Mouse (Mus musculus) lung, postnatal 0 days (tissue): Measurements from ENCODE around the gene Capn12. TPM values are rescaled to one million over a fixed set of nuclear protein-coding genes. Genes with fewer than 3 reads are reported as not detected.

Source experiments
- ATAC-seq: fragments of 200-750 bp; cut with Nextera tagmentation; 2 replicates; pipeline ENCODE4 v1.8.0; 2017; ENCODE audit warnings: moderate library complexity
- DNase-seq: peaks from one replicate; pipeline ENCODE4 v3.0.0-alpha.2; 2016; ENCODE audit warnings: low spot score
- H3K27ac ChIP-seq: fragments of 300-500 bp; sonication (generic); 2 replicates; pipeline ENCODE4 v1.5.1; 2014; ENCODE audit warnings: antibody characterized with exemption, mild to moderate bottlenecking, low read length, mixed read lengths
- H3K27me3 ChIP-seq: fragments of 300-500 bp; sonication (generic); replicated peaks from 2 replicates; pipeline ENCODE4 v1.6.1; 2014; ENCODE audit warnings: low read length, mixed read lengths; ENCODE audit not compliant: insufficient read depth
- H3K36me3 ChIP-seq: fragments of 300-500 bp; sonication (generic); 2 replicates; pipeline ENCODE4 v1.6.1; 2014; ENCODE audit warnings: low read length, mixed read lengths; ENCODE audit not compliant: insufficient read depth
- H3K4me1 ChIP-seq: fragments of 300-500 bp; sonication (generic); 2 replicates; pipeline ENCODE4 v1.6.1; 2014; ENCODE audit warnings: antibody characterized with exemption, low read depth, low read length, mixed read lengths; ENCODE audit not compliant: insufficient read depth
- H3K4me2 ChIP-seq: fragments of 300-500 bp; sonication (generic); replicated peaks from 2 replicates; pipeline ENCODE4 v1.6.1; 2014; ENCODE audit warnings: low read depth, mild to moderate bottlenecking, low read length, moderate library complexity, mixed read lengths
- H3K4me3 ChIP-seq: fragments of 300-500 bp; sonication (generic); 2 replicates; pipeline ENCODE4 v1.5.1; 2014; ENCODE audit warnings: low read depth, low read length
- H3K9ac ChIP-seq: fragments of 300-500 bp; sonication (generic); replicated peaks from 2 replicates; pipeline ENCODE4 v1.6.1; 2014; ENCODE audit warnings: low read depth, mild to moderate bottlenecking
- H3K9me3 ChIP-seq: fragments of 300-500 bp; sonication (generic); 2 replicates; pipeline ENCODE4 v1.6.1; 2016; ENCODE audit warnings: low read length, mixed read lengths
- CTCF ChIP-seq: IDR thresholded peaks from 2 replicates; pipeline ENCODE4 v1.5.1; 2016; ENCODE audit warnings: antibody characterized with exemption, mild to moderate bottlenecking
- EP300 ChIP-seq: IDR thresholded peaks from 2 replicates; pipeline ENCODE4 v1.6.1; 2016; ENCODE audit warnings: antibody characterized with exemption, mild to moderate bottlenecking, control low read depth
- WGBS: fragments of 180-500 bp; shearing (Covaris S2); extraction: QIAGEN DNeasy Blood & Tissue Kit; methylation state at CpG from one replicate; pipeline ENCODE4 v1.1.7; 2014; 5-methylcytosine and 5-hydroxymethylcytosine counted together
- polyA plus RNA-seq: library from polyadenylated mRNA; unstranded; fragments of >200 nt; fragmentation: Nextera tagmentation; extraction: Ambion mirVana; gene quantifications from 2 replicates; pipeline ENCODE4 v1.2.1, GENCODE M21; 2015

The Capn12 gene
- polyA plus RNA-seq, 1 experiment from 2014 or later, result 0.33 TPM

GRCm38 (mm10) chr7:28926172-28926571, 45.0 kb downstream of the Capn12 start:
- no peaks in the 10 kb centered on the region for H3K9me3 ChIP-seq
- 33% methylated on average over 2 of the region's 2 CpGs for WGBS
- no peaks in the 10 kb centered on the region for H3K27me3 ChIP-seq
- no peak for ATAC-seq
- H3K27ac ChIP-seq, result peak overlapping the region; percentile 81
- H3K9ac ChIP-seq, result no peak overlapping the region
- DNase-seq, result no peak
- no peaks in the 10 kb centered on the region for H3K36me3 ChIP-seq
- H3K4me1 ChIP-seq, result peaks cover 51% of the 10 kb centered on the region
- H3K4me3 ChIP-seq, result no peak overlapping the region
- TF ChIP-seq CTCF, result no peak
- no peak for TF ChIP-seq EP300
- no peak overlapping the region for H3K4me2 ChIP-seq

GRCm38 (mm10) chr7:28929381-28929780, 48.2 kb downstream of the Capn12 start:
- peak overlapping the region; percentile 86; the same call in 1 of the 2 replicates for H3K27ac ChIP-seq
- H3K9ac ChIP-seq, result no peak overlapping the region
- 21% methylated on average over 3 of the region's 3 CpGs for WGBS
- no peak overlapping the region for H3K4me3 ChIP-seq
- TF ChIP-seq CTCF (no peak), EP300 (no peak)
- no peaks in the 10 kb centered on the region for H3K9me3 ChIP-seq
- no peak overlapping the region for H3K4me2 ChIP-seq
- H3K27me3 ChIP-seq, result no peaks in the 10 kb centered on the region
- peaks cover 38% of the 10 kb centered on the region for H3K4me1 ChIP-seq
- peak; percentile 58 for DNase-seq
- no peak for ATAC-seq
- 0 out of 2 replicates have a peak, but pooled peaks cover 5% of the 10 kb centered on the region for H3K36me3 ChIP-seq

- no peak overlapping the region for H3K4me3 ChIP-seq
- DNase-seq (peak; percentile 64), ATAC-seq (peak; percentile 45)
- no peaks in the 10 kb centered on the region for H3K9me3 ChIP-seq
- H3K36me3 ChIP-seq, result 0 out of 2 replicates have a peak, but pooled peaks cover 5% of the 10 kb centered on the region
- WGBS, result 42% methylated on average over 5 of the region's 5 CpGs
- H3K4me1 ChIP-seq, result peaks cover 29% of the 10 kb centered on the region
- H3K27me3 ChIP-seq, result no peaks in the 10 kb centered on the region
- no peak overlapping the region for H3K9ac ChIP-seq
- H3K4me2 ChIP-seq, result no peak overlapping the region
- TF ChIP-seq CTCF, result peak; percentile 40; the same call in 1 of the 2 replicates
- no peak for TF ChIP-seq EP300
- peak overlapping the region; percentile 86 for H3K27ac ChIP-seq
Measured at GRCm38 (mm10) chr7:28930320-28931031, 49.3 kb downstream of the Capn12 start.

- Histone ChIP-seq H3K27ac (peak overlapping the region; percentile 86), H3K9ac (no peak overlapping the region), H3K36me3 (0 out of 2 replicates have a peak, but pooled peaks cover 5% of the 10 kb centered on the region), H3K4me1 (peaks cover 23% of the 10 kb centered on the region), H3K4me3 (no peak overlapping the region), H3K9me3 (no peaks in the 10 kb centered on the region), H3K4me2 (no peak overlapping the region), H3K27me3 (no peaks in the 10 kb centered on the region)
- DNase-seq, result peak; percentile 94
- TF ChIP-seq EP300 (peak; percentile 75), CTCF (no peak)
- WGBS, result 59% methylated on average over 7 of the region's 7 CpGs
- ATAC-seq, result peak; percentile 92
Measured at GRCm38 (mm10) chr7:28931032-28931694, 49.9 kb downstream of the Capn12 start.

- peak; percentile 2; the same call in 1 of the 2 replicates for TF ChIP-seq EP300
- peak; percentile 21; the same call in 1 of the 2 replicates for TF ChIP-seq CTCF
- Histone ChIP-seq H3K36me3 (0 out of 2 replicates have a peak, but pooled peaks cover 5% of the 10 kb centered on the region), H3K9ac (no peak overlapping the region), H3K27ac (peak overlapping the region; percentile 86), H3K9me3 (no peaks in the 10 kb centered on the region), H3K4me2 (no peak overlapping the region), H3K27me3 (no peaks in the 10 kb centered on the region), H3K4me3 (no peak overlapping the region), H3K4me1 (peaks cover 23% of the 10 kb centered on the region)
- WGBS, result 67% methylated on average over 4 of the region's 4 CpGs
- peak; percentile 78 for ATAC-seq
- DNase-seq, result peak; percentile 82
Measured at GRCm38 (mm10) chr7:28931695-28932039, 50.4 kb downstream of the Capn12 start.

- Histone ChIP-seq H3K4me1 (peaks cover 32% of the 10 kb centered on the region; the same call in 1 of the 2 replicates), H3K4me3 (no peak overlapping the region), H3K36me3 (0 out of 2 replicates have a peak, but pooled peaks cover 5% of the 10 kb centered on the region), H3K27me3 (no peaks in the 10 kb centered on the region), H3K27ac (peak overlapping the region; percentile 86), H3K9ac (no peak overlapping the region), H3K9me3 (no peaks in the 10 kb centered on the region), H3K4me2 (no peak overlapping the region)
- DNase-seq (peak; percentile 73), ATAC-seq (no peak)
- TF ChIP-seq CTCF, result no peak; the same call in 1 of the 2 replicates
- TF ChIP-seq EP300, result no peak
- 52% methylated on average over 6 of the region's 6 CpGs for WGBS
Measured at GRCm38 (mm10) chr7:28932421-28933041, 51.3 kb downstream of the Capn12 start.
